Mouse (Mus musculus): ENCODE results near the gene Rsad1.

Gene Rsad1

GRCm38 (mm10) chr11:94491749-94492099 lies 57.3 kb downstream of the Rsad1 start:
- 77% methylated on average over 7 of the region's 7 CpGs for WGBS

- WGBS: 13% methylated on average over 55 of the region's 55 CpGs
Observed at GRCm38 (mm10) chr11:94491035-94491748, 57.9 kb downstream of the Rsad1 start.

Data from cerebral cortex, adult 2 months (tissue).